Mouse (Mus musculus): ENCODE measurements around the gene Dennd1a.

Gene Dennd1a

GRCm38 (mm10) chr2:38025615-38026014 is 261.6 kb downstream of the Dennd1a start:
- DNase-seq = no peak

- DNase-seq = no peak
These were observed 263.5 kb downstream of the Dennd1a start for GRCm38 (mm10) chr2:38023741-38024130.

- peak; percentile 23 to 41 for DNase-seq
These were observed 264.0 kb downstream of the Dennd1a start for GRCm38 (mm10) chr2:38023054-38023740.

GRCm38 (mm10) chr2:38021166-38021565 is 266.0 kb downstream of the Dennd1a start:
- no peak for DNase-seq

- DNase-seq = no peak
These were observed 272.5 kb downstream of the Dennd1a start for GRCm38 (mm10) chr2:38014702-38015101.

- DNase-seq = peak; percentile 60 to 73
These were observed 273.3 kb downstream of the Dennd1a start for GRCm38 (mm10) chr2:38013839-38014365.

- peak in 1 of 2 experiments; percentile 21 for DNase-seq
These were observed 280.0 kb downstream of the Dennd1a start for GRCm38 (mm10) chr2:38007238-38007637.

GRCm38 (mm10) chr2:38003183-38003680 is 284.0 kb downstream of the Dennd1a start:
- no peak for DNase-seq

GRCm38 (mm10) chr2:38001004-38001403 is 286.2 kb downstream of the Dennd1a start:
- no peak for DNase-seq

- DNase-seq = no peak
These were observed 289.2 kb downstream of the Dennd1a start for GRCm38 (mm10) chr2:37997966-37998365.

- DNase-seq = peak; percentile 51 to 52
These were observed 298.1 kb downstream of the Dennd1a start for GRCm38 (mm10) chr2:37989091-37989490.

GRCm38 (mm10) chr2:37988301-37988700 is 298.9 kb downstream of the Dennd1a start:
- peak in 1 of 2 experiments; percentile 19 for DNase-seq

GRCm38 (mm10) chr2:37985690-37986222 is 301.4 kb downstream of the Dennd1a start:
- DNase-seq = peak; percentile 21 to 24

- DNase-seq = no peak
These were observed 304.5 kb downstream of the Dennd1a start for GRCm38 (mm10) chr2:37982714-37983113.

GRCm38 (mm10) chr2:37981562-37982403 is 305.4 kb downstream of the Dennd1a start:
- DNase-seq = no peak

- DNase-seq = no peak
These were observed 313.0 kb downstream of the Dennd1a start for GRCm38 (mm10) chr2:37974201-37974600.

GRCm38 (mm10) chr2:37972621-37973020 is 314.6 kb downstream of the Dennd1a start:
- DNase-seq = no peak

GRCm38 (mm10) chr2:37971726-37972125 is 315.5 kb downstream of the Dennd1a start:
- DNase-seq = no peak

- DNase-seq = peak; percentile 73 to 75
These were observed 317.3 kb downstream of the Dennd1a start for GRCm38 (mm10) chr2:37969713-37970485.

GRCm38 (mm10) chr2:37964534-37964933 is 322.7 kb downstream of the Dennd1a start:
- no peak for DNase-seq

GRCm38 (mm10) chr2:37963362-37963761 is 323.8 kb downstream of the Dennd1a start:
- peak in 1 of 2 experiments; percentile 37 for DNase-seq

- peak; percentile 17 to 66 for DNase-seq
These were observed 338.8 kb downstream of the Dennd1a start for GRCm38 (mm10) chr2:37948424-37948823.
